Mouse (Mus musculus): Measurements from ENCODE around the gene Ccr4. TPM values are rescaled to one million over a fixed set of nuclear protein-coding genes. Genes with fewer than 3 reads are reported as not detected.
A peak's percentile ranks its signal among the peaks of the same experiment; 100 is the strongest.

Gene Ccr4
- not detected for total RNA-seq (2021)

DNA sequence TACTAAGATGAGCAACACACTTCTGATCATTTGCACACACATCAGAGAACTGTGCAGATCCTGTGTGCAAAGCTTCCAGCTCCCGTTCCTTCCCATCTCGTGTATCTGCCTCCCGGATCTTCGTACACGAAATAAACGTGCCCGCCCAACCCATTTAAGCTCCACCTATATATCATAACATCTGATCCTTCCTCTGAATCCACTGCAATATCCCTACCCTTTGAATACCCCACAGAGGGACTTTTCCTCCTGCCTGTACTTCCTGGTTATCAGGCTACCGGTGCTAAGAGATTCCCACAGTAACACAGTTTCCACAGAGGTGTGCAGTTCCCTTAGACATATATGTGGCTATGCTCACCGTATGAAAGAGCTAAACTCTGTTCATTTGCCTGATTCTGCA is at the start of gene Ccr4:
Ccr4 (minus strand) TSS at position 101 of the 400 bp plus-strand sequence.
- no peak for DNase-seq (ENCODE audit: low spot score in 2 of 2)
- intact Hi-C loops (cut with DNase I): no loop called here

DNA sequence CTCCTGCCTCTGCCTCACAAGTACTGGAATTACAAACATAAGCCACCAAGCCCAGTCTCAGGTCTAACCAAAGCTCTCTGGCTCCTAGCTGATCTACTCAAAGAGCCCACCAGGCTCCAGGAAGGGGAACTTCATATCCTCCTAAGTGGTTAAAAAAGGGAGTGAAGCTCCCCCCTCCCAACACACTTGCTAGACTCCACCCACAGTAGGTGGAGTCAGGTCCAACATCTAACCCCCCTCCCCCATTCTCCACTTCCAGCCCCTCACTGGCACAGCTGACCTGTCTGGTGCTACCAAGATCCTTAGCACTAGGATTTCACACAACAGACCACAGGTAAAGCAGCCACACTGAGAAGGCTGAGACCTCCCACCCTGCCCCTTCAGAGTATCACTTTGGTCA is 49.1 kb upstream of the Ccr4 start:
- intact Hi-C loops (cut with DNase I): no loop called here
- no peak for DNase-seq (ENCODE audit: low spot score in 2 of 2)

DNA sequence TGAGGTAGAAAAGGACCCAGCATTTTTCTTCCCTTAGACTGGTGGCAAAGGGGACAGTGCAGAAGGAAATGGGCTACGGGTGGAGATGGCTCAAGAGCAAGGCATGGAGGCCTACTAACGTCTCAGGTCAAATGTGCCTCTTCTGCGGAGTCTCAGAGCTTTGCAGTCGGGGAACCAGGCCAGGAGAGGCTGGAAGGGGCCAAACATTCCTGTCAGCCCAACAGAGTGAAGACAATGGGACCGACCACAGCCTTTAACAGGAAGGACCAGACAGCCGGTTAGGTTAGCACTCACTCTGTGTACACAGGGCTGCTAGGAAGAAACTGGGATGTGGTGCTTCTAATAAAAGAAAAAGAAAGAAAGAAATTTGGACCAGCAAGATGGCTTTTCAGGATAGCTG is 45.3 kb upstream of the Ccr4 start:
- intact Hi-C loops (cut with DNase I): no loop called here

DNA sequence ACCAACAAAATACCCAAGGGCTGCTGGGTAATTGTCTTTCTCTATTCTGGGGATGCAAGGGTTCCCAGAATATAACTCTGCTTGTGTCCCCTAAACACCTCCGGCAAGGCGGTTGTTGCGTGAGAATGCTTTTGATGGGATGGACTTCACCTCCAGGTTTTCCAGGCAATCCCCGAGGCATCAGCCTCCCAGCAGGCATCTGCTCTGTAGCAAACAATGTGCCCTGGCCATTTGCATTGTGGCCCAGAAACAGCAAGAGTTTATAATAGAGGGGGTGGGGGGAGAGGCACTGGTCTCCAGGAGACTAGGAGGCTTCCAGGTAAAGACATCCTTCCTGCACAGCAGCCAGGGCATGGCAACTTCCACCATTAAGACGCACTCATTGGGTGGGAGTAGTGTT is 44.4 kb upstream of the Ccr4 start:
- intact Hi-C loops (cut with DNase I): no loop called here
- no peak for DNase-seq (ENCODE audit: low spot score in 2 of 2)

More for the DNA sequence above, 45.3 kb upstream of the Ccr4 start:
- DNase-seq (ENCODE audit: low spot score in 2 of 2): no peak

DNA sequence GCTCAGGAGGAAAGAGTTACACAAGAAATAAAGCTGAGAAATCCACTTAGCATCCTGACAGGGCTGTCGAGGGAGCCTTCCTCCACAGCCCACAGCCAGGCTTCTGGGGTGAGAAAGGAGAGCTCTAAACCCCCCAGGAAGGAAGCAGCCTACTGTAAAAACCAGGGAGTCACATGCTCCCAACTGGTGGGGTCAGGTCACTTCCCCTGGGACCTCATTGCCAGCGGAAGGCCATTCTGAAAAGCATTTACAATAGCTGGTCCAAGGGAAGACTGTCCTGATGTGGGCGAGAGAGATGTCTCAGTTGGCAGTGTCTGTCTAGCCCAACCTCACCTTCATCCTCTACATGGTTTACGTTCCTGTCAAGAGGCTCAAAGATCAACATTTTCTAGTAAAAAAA is 43.8 kb upstream of the Ccr4 start:
- intact Hi-C loops (cut with DNase I): no loop called here
- no peak for DNase-seq (ENCODE audit: low spot score in 2 of 2)

DNA sequence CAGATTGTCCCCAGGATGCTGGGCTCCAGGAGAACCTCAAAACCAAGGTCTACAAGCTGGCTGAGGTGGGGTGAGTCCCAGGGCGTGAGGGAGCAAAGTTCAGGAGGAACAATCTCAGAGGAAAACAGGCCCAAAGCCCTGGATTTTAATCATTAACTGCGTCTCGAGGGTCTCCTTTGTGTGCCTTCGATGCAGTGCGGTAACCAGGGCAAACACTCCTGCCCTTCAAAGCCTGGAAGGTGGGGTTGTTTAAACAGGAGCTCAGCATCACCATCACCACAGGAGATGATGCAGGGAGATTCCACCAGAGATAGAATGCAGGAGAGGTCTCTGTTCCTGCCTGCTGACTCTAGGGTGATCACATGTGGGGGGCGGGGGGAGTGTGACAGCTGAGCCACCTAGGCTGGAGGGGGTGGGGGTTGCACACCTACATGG is 42.9 kb upstream of the Ccr4 start:
- intact Hi-C loops (cut with DNase I): no loop called here
- no peak for DNase-seq (ENCODE audit: low spot score in 2 of 2)

DNA sequence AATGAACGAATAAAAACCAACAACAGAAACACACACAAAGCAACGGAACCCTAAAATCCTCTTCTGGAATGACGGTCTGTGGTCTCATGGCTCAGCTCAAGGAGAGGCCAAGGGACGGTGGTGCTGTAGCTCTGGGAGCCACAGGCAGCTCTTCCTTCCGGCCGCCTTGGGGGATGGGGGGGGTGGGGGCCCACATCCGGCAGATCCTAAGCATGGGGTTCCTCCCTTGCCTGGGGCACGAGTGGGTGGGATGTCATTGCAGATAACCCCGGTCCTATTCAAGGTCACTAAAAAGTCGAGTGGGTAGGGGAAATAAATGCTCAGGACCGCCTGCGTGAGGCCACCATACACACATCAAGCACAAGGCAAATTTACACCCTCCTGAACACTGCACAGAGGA is 42.0 kb upstream of the Ccr4 start:
- intact Hi-C loops (cut with DNase I): no loop called here

DNA sequence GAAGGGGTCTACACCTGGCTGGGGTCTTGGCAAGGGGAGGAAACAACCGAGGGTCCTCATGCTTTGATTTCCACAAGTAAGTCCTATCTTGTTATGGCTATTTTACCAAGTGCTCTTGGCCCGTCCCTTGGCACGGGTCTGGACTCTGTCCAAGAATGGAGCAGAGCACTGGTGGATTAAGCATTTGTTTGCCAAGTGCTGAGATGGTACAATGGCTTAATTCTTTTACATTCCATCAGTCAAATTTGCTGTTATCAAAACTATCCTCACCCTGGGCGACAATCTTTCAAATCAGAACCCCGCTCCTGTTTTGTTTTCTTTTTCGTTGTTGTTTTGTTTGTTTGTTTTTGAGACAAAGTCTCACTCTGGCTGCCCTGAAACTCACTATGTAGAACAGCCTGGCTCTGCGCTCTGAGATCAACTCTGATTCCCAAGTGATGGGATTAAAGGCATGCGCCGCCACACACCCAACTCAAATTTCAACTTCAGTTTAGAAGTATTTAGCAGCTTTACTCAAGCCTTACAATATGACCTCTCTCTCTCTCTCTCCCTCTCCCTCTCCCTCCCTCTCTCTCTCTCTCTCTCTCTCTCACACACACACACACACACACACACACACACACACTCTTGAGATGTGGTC is 40.2 kb upstream of the Ccr4 start:
- intact Hi-C loops (cut with DNase I): no loop called here
- DNase-seq (ENCODE audit: low spot score in 2 of 2): no peak

More for the DNA sequence above, 42.0 kb upstream of the Ccr4 start:
- no peak for DNase-seq (ENCODE audit: low spot score in 2 of 2)

DNA sequence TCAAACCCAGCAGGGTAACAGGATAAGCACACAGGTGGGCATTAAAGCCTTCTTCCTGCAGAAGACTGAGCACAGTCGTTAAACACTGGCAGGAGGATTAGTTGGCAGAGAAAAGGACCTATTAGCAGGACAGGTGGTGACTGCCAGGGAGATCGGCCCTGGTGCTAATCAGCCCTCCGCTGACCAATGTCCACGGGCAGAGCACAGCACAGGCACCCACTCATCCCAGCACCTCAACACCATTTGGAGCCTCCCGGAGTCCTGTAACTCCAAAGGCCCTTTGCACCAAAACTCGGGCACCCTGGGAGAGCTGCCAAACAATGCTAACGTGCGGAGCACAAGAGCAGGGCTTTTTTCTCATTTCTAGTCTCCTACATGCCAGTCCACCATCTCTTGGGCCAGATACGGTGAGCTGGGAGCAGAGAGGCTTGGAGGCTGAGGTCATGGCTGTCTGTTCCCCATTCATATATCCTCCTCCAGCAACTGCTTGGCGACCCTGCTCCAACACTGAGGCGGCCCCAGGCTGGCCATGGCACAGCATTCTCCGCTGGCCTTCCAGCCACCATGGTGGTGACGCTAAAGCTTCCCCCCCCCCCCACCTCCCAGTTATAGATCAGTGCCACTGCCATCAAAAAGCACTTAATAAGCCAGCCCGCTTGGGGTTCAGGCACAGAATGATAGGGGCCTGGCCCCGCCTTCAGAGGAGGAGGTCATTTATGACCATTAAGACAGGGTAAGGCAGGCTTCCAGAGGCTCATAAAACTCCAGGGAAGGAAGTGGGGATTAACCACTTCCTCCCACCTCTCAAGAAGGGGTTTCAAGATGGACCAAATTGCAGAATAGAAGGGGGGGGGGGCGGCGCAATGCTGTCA is 39.4 kb upstream of the Ccr4 start:
- DNase-seq (ENCODE audit: low spot score in 2 of 2): no peak
- intact Hi-C loops (cut with DNase I): no loop called here

DNA sequence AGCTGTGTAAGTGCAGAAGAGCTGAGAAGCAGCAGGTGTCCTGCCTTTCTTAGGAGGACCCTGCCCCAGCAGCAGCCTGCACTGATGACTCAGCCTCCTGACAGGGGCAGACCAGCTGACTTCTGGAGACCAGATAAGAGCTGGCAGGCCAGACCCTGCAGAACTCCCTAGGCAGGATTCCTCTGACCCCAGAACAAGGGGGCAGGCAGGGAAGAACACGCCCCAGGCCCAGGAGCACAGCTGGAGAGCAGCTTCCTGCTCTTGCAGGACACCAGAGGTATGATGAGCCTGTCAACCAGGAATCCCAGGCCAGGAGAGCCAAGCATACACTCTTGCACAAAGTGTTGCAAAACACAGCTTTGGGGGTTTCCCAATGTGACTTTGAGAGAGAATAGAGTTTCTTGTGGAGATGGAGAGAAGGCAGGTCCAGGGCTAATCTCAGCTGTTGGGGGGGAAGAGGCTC is 36.6 kb upstream of the Ccr4 start:
- DNase-seq (ENCODE audit: low spot score in 2 of 2): no peak
- intact Hi-C loops (cut with DNase I): no loop called here

DNA sequence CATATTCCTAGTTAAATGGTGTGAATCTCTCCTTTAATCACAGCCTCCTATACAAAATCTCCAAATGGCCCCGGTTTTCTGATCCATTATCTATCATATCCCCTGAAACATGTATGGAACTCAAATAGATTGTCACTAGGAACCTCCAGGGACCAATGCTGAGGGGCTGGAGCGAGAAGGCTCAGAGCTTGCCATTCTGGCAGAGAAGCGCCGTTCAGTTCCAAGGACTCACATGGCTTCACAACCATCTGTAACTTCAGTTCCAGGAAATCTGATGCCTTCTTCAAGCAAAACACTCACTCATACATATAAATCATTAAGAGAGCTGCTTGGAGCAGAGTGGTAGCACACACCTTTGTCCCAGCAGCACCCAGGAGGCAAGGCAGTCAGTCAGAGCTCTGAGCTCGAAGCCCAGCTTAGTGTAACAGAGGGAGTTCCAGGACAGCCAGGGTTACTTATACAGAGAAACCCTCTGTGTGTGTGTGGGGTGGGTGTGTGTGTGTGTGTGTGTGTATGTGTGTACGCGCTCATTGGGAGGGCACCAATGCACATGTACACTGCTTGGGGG is 34.4 kb upstream of the Ccr4 start:
- intact Hi-C loops (cut with DNase I): no loop called here
- no peak for DNase-seq (ENCODE audit: low spot score in 2 of 2)

DNA sequence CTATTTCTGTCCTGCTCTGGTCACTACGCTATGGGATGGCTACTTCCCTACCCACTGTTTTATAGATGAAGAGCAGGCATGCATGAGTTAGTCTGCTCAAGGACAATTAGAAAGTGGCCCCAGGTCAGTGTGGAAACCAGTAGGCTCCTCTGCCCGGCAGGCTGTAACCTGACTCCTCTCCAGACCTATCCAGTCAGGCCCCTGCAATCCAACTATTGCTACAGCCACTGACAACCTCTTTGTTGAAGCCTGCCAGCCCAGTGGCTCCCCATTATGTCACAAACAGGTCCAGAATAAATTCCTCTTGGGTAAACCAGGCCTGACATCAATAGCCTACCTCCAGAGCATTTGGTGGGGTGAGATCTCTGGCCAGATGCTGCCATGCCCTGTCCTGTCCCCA is 31.9 kb upstream of the Ccr4 start:
- DNase-seq (ENCODE audit: low spot score in 2 of 2): no peak
- intact Hi-C loops (cut with DNase I): no loop called here

DNA sequence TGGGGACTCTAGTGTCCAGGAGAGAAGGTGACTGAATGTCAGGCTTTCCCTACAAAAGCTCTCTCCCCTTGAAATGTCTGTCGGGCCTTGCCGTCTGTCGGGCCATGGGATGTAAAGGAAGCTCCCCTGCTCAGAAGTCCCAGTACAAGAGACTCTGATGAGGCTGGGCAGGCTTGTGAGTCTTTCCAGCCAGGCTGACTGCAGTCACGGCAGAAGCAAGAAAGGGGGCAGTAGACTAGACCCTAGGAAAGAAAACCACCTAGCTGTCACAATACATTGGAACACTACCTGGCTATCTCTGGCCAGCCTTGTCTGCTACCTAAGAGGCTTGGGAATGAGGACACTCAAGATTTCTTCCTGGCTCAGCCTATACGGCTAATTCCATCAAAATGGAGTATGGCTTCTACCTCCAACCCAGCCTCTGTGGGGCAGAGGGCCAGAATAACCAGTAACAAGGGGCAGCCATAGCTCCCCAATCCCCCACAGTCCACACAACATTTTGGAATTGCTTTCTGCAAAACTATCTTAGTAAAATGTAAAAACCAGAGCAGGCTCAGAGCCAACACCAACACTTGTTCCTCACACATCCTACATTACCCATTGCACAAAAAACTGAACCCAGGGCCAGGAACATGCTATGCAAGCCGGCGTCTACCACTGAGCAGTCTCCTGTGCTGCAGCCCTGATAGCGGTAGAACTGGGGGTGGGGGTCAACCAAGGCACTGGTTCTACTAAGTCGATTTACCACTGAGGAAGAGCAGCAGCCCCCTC is 30.2 kb upstream of the Ccr4 start:
- intact Hi-C loops (cut with DNase I): no loop called here
- peak; percentile 5 to 11 for DNase-seq (ENCODE audit: low spot score in 2 of 2)

DNA sequence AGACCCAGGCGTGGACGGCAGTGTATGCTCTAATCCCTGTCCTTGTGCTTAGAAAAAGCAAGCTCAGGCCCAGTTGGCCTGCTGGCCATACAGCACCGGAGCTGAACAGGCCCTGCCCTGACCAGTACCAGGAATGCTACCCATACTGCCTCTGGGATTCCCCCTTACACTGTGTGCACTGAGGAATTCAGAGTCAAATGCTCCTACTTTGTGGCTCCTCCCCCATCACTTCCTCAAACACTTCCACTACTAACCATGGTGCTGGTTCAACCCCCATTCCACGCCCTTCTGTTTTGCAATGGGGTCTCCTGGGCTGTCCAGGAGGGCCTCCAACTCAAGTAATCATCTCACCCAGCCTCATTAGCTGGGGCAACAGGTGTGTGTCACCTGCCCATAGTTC is 29.1 kb upstream of the Ccr4 start:
- no peak for DNase-seq (ENCODE audit: low spot score in 2 of 2)

DNA sequence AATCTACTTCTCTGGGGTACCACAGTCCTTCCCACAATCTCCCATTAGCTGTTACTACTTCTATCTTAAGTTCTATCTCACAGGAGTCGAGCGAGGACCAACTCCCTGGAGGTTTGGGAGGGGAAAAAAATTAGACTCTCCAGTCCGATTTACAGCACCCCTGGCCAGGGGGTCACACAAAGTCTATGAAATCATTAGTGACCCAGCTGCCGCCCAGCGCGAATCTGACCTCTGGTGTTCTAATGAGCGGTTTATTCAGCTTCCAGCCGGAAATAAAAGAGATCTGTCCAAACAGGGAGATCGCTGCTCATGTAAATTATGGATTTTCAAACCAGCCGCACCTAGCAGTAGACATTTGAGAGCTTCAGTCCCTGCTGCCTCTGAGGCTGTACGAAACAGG is 26.6 kb upstream of the Ccr4 start:
- DNase-seq (ENCODE audit: low spot score in 2 of 2): no peak
- intact Hi-C loops (cut with DNase I): no loop called here

More for the DNA sequence above, 29.1 kb upstream of the Ccr4 start:
- intact Hi-C loops (cut with DNase I): no loop called here

DNA sequence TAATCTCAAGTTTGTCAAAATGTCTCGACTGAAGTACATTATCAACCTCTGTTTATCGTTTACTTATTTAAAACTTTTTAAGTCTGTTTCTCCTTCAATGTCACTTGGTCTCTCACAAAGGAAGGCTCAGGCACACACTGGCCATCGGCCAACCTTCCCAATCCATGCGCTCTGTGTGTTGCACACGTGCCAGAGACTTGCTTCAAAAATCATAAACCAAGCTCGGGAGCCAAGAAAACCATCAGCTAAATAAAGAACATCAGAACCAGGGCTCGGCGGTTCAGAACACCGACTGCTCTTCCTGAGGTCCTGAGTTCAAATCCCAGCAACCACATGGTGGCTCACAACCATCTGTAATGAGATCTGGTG is 23.9 kb upstream of the Ccr4 start:
- intact Hi-C loops (cut with DNase I): no loop called here
- no peak for DNase-seq (ENCODE audit: low spot score in 2 of 2)

DNA sequence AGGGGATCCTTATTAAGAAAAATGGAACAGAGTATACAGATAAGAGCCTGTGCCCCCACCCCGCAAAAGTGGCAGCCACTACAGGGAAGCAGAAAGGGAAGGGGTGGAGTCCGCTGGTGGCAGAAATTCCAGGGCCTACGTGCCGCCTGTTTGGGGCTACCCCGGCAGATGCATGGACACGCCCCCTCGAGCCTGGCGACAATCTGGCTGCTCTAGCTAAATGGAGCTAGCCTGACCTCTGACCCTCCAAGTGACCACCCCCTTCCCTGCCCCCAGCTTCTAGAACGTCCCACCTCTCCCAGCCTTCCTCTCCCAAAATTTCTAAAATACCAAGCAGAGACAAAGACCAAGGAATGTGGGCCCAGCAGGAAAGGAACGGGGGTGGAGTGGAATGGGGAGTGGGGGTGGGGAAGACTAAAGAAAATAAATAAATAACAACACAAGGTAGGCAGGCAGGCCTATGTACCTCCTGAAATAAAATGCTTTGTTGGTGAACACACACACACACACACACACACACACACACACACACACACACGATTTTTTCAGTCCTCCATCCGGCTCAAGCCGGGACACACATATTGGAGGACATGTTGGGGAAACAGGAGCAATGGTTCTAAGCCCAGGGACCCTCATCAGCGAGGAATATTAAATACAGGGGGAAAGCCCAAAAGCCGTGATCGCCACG is 23.4 kb upstream of the Ccr4 start:
- DNase-seq (ENCODE audit: low spot score in 2 of 2): no peak
- intact Hi-C loops (cut with DNase I): no loop called here

DNA sequence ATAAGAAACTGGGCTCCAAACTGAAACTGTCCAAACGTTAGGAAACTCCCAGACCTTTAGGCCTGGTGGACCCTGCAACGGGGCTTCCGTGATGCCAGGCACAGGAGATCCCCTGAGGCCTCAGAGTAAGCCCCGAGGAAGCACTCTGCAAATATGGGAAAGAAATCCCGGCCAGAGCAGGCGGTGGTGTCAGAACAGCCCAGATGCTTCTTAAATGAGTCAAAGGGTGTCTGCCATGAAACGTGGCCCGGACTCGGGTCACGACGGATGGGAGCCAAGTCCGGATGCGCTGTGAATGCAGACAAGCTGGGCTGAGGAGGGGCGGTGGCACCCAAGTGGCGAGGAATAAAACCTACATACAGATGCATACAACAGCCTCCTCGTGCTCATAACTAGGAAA is 22.4 kb upstream of the Ccr4 start:
- intact Hi-C loops (cut with DNase I): no loop called here
- no peak for DNase-seq (ENCODE audit: low spot score in 2 of 2)

DNA sequence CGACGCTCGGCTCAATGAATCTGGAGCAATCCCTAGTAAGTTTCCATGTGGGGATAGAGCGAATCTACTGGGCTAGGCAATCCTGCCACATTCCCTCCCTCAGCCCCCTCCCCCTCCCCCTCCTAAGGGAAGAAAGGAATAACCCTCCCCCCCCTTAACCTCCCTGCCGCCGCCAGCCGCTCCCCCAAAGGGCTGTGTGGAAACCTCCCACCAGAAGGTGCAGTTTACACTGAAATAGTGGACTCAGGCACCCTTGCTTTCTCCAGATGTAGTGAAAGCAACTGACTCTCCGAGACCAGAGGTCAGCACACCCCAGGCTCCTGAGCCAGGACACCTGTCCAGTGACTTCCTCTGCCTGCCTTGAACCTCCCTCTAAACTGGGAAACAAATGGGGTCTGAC is 21.9 kb upstream of the Ccr4 start:
- intact Hi-C loops (cut with DNase I): no loop called here
- no peak for DNase-seq (ENCODE audit: low spot score in 2 of 2)

DNA sequence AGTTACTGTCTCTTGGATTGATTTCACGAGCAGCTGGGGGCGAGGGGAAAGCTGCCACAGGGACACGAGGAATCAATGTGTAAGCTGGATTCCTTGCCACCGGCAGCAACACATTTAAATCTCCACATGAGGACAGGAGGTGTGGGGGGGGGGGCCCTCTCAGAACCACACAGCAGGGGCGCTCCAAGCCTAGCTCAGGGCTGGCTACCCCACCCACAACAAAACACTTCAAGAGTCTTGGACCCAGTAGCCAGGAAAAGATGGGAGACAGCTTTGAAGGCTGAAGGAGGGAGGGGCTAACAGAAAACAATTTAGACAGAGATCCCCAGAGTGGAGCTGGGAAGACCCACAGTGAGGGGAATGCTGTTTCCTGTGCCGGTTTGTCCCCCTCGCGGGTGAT is 21.2 kb upstream of the Ccr4 start:
- DNase-seq (ENCODE audit: low spot score in 2 of 2): no peak
- intact Hi-C loops (cut with DNase I): no loop called here

All from left cerebral cortex, postnatal 36 days (tissue).